Mouse (Mus musculus) kidney, embryonic 14.5 days (tissue): ENCODE data around the gene Eif3f. TPM values are rescaled to one million over a fixed set of nuclear protein-coding genes. Genes with fewer than 3 reads are reported as not detected.

Experiments
- polyA plus RNA-seq: library from polyadenylated mRNA; unstranded; fragments of >200 nt; fragmentation: Nextera tagmentation; extraction: Ambion mirVana; gene quantifications from 2 replicates; pipeline ENCODE4 v1.2.1, GENCODE M21; 2014

The Eif3f gene
- polyA plus RNA-seq, 1 experiment from 2014 or later: 109 TPM

Other genes starting within 250 kb of the Eif3f start
- not detected in 2 replicates for gene Olfr512, start 221.1 kb upstream of the Eif3f start, polyA plus RNA-seq
- gene Olfr513, start 183.4 kb upstream of the Eif3f start, polyA plus RNA-seq: not detected in 2 replicates
- gene Olfr514, start 108.4 kb upstream of the Eif3f start, polyA plus RNA-seq: not detected in 2 replicates
- gene Olfr516, start 83.9 kb upstream of the Eif3f start, polyA plus RNA-seq: not detected in 2 replicates
- gene Olfr517, start 62.0 kb upstream of the Eif3f start, polyA plus RNA-seq: not detected in 2 replicates
- not detected in 2 replicates for gene Olfr518, start 49.4 kb upstream of the Eif3f start, polyA plus RNA-seq
- not detected in 2 replicates for gene Olfr519, start 40.0 kb upstream of the Eif3f start, polyA plus RNA-seq
- gene Nlrp10, start 4.2 kb upstream of the Eif3f start, polyA plus RNA-seq: not detected in 2 replicates
- gene Tub, start 15.9 kb downstream of the Eif3f start, polyA plus RNA-seq: 0.49 and 0.81 TPM in 2 replicates
- 1.4 and 2.2 TPM in 2 replicates for gene Ric3, start 148.9 kb downstream of the Eif3f start, polyA plus RNA-seq
- 7.2 and 7.9 TPM in 2 replicates for gene Lmo1, start 240.8 kb downstream of the Eif3f start, polyA plus RNA-seq